Mouse (Mus musculus) midbrain, embryonic 14.5 days (tissue): ENCODE data around the gene Arhgap18. TPM values are rescaled to one million over a fixed set of nuclear protein-coding genes. Genes with fewer than 3 reads are reported as not detected.
A peak's percentile ranks its signal among the peaks of the same experiment; 100 is the strongest.

Experiments used
- ATAC-seq: fragments of 200-750 bp; cut with Nextera tagmentation; 2 replicates; pipeline ENCODE4 v1.8.0; 2017; ENCODE audit warnings: moderate number of reproducible peaks, moderate library complexity; ENCODE audit not compliant: low FRiP score, low TSS enrichment
- DNase-seq: peaks from one replicate; pipeline ENCODE4 v3.0.0-alpha.2; 2015
- H3K27ac ChIP-seq: fragments of 300-500 bp; sonication (generic); replicated peaks from 2 replicates; pipeline ENCODE4 v1.5.1; 2014; ENCODE audit warnings: mild to moderate bottlenecking, low read depth, low read length, moderate library complexity
- H3K27me3 ChIP-seq: fragments of 300-500 bp; sonication (generic); 2 replicates; pipeline ENCODE4 v1.6.1; 2014; ENCODE audit warnings: low read length, control low read depth, mixed read lengths; ENCODE audit not compliant: control insufficient read depth, insufficient read depth
- H3K36me3 ChIP-seq: fragments of 300-500 bp; sonication (generic); 2 replicates; pipeline ENCODE4 v1.6.1; 2014; ENCODE audit warnings: low read length, control low read depth; ENCODE audit not compliant: control insufficient read depth, insufficient read depth
- H3K4me1 ChIP-seq: fragments of 300-500 bp; sonication (generic); 2 replicates; pipeline ENCODE4 v1.6.1; 2014; ENCODE audit warnings: mild to moderate bottlenecking, antibody characterized with exemption, low read length, control low read depth; ENCODE audit not compliant: control insufficient read depth, insufficient read depth
- H3K4me2 ChIP-seq: fragments of 300-500 bp; sonication (generic); 2 replicates; pipeline ENCODE4 v1.6.1; 2014; ENCODE audit warnings: mild to moderate bottlenecking, low read length, moderate library complexity
- H3K4me3 ChIP-seq: fragments of 300-500 bp; sonication (generic); replicated peaks from 2 replicates; pipeline ENCODE4 v1.5.1; 2014; ENCODE audit warnings: low read depth, low read length
- H3K9ac ChIP-seq: fragments of 300-500 bp; sonication (generic); replicated peaks from 2 replicates; pipeline ENCODE4 v1.6.1; 2014; ENCODE audit warnings: mild to moderate bottlenecking, low read length, moderate library complexity
- H3K9me3 ChIP-seq: fragments of 300-500 bp; sonication (generic); 2 replicates; pipeline ENCODE4 v1.6.1; 2016; ENCODE audit warnings: low read length, control low read depth, mixed read lengths; ENCODE audit not compliant: control insufficient read depth
- WGBS: fragments of 180-500 bp; shearing (Covaris S2); extraction: QIAGEN DNeasy Blood & Tissue Kit; methylation state at CpG from one replicate; pipeline ENCODE4 v1.1.7; 2014; 5-methylcytosine and 5-hydroxymethylcytosine counted together
- polyA plus RNA-seq: library from polyadenylated mRNA; unstranded; fragments of >200 nt; fragmentation: Nextera tagmentation; extraction: Ambion mirVana; gene quantifications from 2 replicates; pipeline ENCODE4 v1.2.1, GENCODE M21; 2014

Gene Arhgap18
- polyA plus RNA-seq, 1 experiment from 2014 or later = 15.9 TPM

DNA sequence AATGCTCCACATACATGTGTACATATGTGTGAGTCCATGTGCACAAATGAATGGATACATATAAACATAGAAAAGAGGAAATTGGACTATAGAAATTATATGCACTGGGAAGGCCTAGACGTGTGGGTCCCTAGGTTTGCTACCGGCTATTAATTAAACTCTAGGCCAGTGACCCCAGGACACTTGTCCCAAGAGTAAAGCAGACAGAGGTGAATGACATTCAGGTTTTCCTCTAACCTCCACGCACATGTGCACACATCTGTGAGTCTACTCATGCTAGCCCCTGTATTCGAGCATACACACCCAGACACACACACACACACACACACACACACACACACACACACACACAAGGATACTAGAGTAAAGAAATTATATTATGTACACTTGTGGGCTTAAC is 104.4 kb downstream of the Arhgap18 start:
- H3K4me3 ChIP-seq = no peak overlapping the region
- H3K4me1 ChIP-seq = no peaks in the 10 kb centered on the region
- H3K36me3 ChIP-seq = no peaks in the 10 kb centered on the region
- ATAC-seq = no peak
- no peaks in the 10 kb centered on the region for H3K9me3 ChIP-seq
- no peak for DNase-seq
- no peak overlapping the region for H3K4me2 ChIP-seq
- WGBS = 88% methylated on average over 4 of the region's 4 CpGs
- H3K27me3 ChIP-seq = no peaks in the 10 kb centered on the region
- no peak overlapping the region; the same call in 1 of the 2 replicates for H3K27ac ChIP-seq
- no peak overlapping the region for H3K9ac ChIP-seq

DNA sequence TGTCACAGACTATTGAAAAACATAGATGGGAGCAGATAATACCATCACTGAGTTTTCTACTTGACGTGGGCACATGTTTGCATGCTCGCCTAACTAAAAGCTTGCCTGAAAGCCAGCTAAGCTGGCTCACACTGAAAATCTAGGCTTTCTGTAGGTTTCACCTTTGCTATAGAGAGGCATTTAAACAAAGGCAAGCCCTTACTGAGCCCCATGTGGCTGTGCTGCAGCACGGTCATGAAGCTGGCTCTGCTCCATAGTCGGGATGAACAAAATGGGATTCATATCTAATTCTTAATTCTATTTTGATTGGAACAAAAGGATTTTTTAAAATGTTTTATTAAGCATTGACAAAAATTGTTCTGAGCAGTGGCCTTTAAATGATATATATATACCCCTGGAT is 105.3 kb downstream of the Arhgap18 start:
- Histone ChIP-seq H3K4me3 (no peak overlapping the region), H3K27me3 (no peaks in the 10 kb centered on the region), H3K9ac (no peak overlapping the region), H3K36me3 (no peaks in the 10 kb centered on the region), H3K4me2 (no peak overlapping the region), H3K27ac (no peak overlapping the region), H3K4me1 (no peaks in the 10 kb centered on the region), H3K9me3 (no peaks in the 10 kb centered on the region)
- ATAC-seq = no peak
- no peak for DNase-seq
- 65% methylated on average over 4 of the region's 4 CpGs for WGBS

DNA sequence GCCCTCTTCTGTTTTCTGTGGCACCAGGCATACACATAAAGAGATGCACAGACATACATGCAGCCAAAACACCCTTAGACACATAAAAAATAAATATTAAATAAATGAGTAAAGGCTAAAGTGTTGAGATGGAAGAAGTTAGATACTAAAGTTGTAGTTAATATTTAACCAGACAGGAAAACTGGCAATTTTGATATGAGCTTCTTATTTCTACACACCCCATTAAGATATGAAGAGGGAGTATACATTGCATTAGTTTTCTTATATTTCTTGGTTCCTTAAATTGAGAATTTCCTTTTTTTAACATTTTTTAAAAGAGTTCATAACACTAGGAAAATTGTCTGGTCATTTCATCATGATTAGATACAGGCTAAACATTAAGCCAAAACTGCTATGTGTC is 108.0 kb downstream of the Arhgap18 start:
- DNase-seq (no peak), ATAC-seq (no peak)
- Histone ChIP-seq H3K4me3 (no peak overlapping the region), H3K9me3 (no peaks in the 10 kb centered on the region), H3K4me2 (no peak overlapping the region), H3K4me1 (no peaks in the 10 kb centered on the region), H3K9ac (no peak overlapping the region), H3K27ac (no peak overlapping the region), H3K27me3 (no peaks in the 10 kb centered on the region), H3K36me3 (no peaks in the 10 kb centered on the region)

DNA sequence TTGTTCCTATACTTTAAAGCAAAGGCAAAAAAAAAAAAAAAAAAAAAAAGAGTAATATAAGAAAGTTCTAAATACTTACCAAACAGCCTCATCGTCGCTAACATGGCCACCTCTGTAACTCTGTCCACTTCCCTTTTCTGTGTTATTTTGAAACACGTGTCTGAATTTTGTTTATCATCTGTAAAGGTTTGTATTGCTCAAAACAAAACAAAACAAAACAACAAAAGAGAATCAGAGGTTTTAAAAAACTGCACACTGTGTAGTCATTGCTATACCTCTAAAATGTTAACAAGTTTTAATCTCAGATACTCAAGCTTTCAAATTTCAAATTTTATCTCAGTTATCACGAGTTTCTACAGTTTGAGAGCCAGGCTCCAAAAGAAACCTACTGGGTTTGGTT is 109.0 kb downstream of the Arhgap18 start:
- Histone ChIP-seq H3K27ac (no peak overlapping the region), H3K4me2 (no peak overlapping the region), H3K4me1 (no peaks in the 10 kb centered on the region), H3K9ac (no peak overlapping the region), H3K27me3 (no peaks in the 10 kb centered on the region), H3K9me3 (no peaks in the 10 kb centered on the region), H3K4me3 (no peak overlapping the region), H3K36me3 (no peaks in the 10 kb centered on the region)
- ATAC-seq = no peak
- WGBS = 91% methylated on average over 4 of the region's 4 CpGs
- DNase-seq = no peak

DNA sequence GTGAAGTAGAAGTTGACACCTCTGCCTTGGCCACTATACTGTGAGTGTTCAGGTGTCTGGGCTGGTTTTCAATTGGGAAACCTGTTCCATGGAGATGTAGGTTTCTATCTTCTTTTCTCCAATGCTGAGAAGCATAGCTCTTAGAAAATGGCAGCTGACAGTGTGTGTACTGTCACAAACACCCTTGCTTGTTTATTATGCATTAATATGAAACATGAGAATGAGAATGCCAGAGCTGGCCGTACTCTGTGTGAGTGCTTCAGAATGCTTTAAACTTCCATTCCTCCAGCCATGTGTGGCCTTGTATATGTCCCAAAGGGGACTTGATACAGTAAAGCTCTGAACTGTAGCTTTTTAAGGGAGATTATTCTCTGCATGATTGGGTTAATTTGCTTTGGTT is 110.8 kb downstream of the Arhgap18 start:
- Histone ChIP-seq H3K4me1 (no peaks in the 10 kb centered on the region), H3K27me3 (no peaks in the 10 kb centered on the region), H3K9me3 (no peaks in the 10 kb centered on the region), H3K4me2 (no peak overlapping the region), H3K9ac (no peak overlapping the region), H3K36me3 (no peaks in the 10 kb centered on the region), H3K4me3 (no peak overlapping the region), H3K27ac (no peak overlapping the region)
- no peak for DNase-seq
- no peak for ATAC-seq
- 67% methylated on average over 1 of the region's 1 CpGs for WGBS

DNA sequence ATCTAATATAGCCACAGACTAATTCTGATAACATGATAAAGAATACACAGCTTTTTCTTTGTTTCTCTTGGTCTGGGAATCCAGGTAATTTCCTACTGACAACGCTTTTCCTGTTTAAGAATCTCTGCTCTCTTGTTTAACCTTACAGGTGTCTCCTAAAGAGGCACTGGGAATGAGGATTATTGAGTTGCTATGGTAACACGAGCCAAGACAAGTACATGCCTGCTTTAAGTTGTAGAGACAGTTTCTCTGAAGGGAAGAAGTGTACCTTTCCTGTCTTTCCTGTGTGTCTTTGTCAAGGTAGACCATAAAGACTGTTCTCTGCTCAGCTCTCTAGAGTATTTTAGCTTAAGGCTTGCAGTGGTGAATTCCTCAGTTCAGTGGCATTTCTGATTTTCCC is 117.6 kb downstream of the Arhgap18 start:
- no peaks in the 10 kb centered on the region for H3K9me3 ChIP-seq
- no peak overlapping the region for H3K4me2 ChIP-seq
- H3K27me3 ChIP-seq = no peaks in the 10 kb centered on the region
- DNase-seq (peak; percentile 65), ATAC-seq (no peak)
- 44% methylated on average over 2 of the region's 2 CpGs for WGBS
- no peak overlapping the region for H3K9ac ChIP-seq
- H3K27ac ChIP-seq = 0 out of 2 replicates have a peak overlapping the region, but pooled peaks have one; percentile 46
- H3K4me3 ChIP-seq = no peak overlapping the region
- H3K36me3 ChIP-seq = no peaks in the 10 kb centered on the region
- H3K4me1 ChIP-seq = no peaks in the 10 kb centered on the region

DNA sequence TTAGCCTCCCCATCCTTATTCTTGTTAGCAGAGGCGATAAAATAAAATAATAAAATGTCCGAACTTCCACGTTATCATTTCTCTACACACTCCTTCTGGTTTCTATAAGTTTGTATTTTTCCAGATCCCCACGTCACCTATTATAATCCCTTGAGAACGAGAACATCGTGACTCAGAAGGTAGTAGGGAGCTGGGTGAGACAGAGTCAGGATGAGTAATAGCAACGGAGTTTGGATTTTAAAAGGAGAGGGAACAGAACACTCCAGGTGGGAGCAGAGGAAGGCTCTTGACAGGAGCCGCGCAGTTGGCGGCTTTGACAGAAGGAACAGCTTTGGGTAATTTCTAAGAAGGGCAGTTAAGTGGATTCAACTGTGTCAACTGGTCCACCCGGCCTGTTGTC is 124.1 kb downstream of the Arhgap18 start:
- no peak overlapping the region for H3K4me2 ChIP-seq
- 85% methylated on average over 11 of the region's 11 CpGs for WGBS

DNA sequence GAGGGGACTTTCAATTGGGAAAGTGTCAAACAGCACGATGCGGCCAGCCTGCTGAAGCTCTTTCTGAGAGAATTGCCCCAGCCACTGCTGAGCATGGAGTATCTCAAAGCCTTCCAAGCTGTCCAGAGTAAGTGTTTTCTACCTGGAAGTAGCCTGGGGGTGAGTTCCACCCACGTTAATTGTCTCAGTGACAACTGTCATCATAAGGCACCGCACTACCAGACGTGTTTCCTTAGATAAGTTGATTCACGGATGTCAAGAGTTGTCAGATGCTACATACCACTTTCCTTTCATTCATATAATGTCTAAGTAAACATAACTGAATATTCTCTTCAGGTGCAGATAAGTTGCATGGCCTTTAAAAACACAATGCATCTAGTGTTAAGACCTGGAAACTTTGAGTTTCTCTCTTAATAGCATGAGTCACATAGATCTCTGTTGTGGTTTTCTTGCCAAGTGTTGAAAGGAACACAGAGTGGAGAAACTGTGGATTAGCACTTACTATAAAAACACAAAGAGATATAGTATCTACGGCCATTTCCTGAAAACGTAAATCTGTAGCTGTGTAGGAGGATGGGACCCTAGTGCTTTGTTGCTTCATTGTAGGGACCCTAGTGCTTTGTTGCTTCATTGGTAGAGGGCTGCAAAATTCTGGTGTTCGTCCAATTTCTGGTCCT is 125.8 kb downstream of the Arhgap18 start:
- DNase-seq (no peak), ATAC-seq (no peak)
- 87% methylated on average over 9 of the region's 9 CpGs for WGBS
- H3K9me3 ChIP-seq = no peaks in the 10 kb centered on the region
- H3K4me3 ChIP-seq = no peak overlapping the region
- no peak overlapping the region for H3K9ac ChIP-seq
- no peak overlapping the region for H3K27ac ChIP-seq
- no peaks in the 10 kb centered on the region for H3K27me3 ChIP-seq
- H3K36me3 ChIP-seq = no peaks in the 10 kb centered on the region
- H3K4me2 ChIP-seq = no peak overlapping the region
- H3K4me1 ChIP-seq = no peaks in the 10 kb centered on the region

More for the DNA sequence above, 124.1 kb downstream of the Arhgap18 start:
- Histone ChIP-seq H3K9ac (no peak overlapping the region), H3K4me1 (no peaks in the 10 kb centered on the region), H3K9me3 (no peaks in the 10 kb centered on the region), H3K27ac (no peak overlapping the region), H3K4me3 (no peak overlapping the region), H3K27me3 (no peaks in the 10 kb centered on the region), H3K36me3 (no peaks in the 10 kb centered on the region)
- DNase-seq (no peak), ATAC-seq (no peak)

DNA sequence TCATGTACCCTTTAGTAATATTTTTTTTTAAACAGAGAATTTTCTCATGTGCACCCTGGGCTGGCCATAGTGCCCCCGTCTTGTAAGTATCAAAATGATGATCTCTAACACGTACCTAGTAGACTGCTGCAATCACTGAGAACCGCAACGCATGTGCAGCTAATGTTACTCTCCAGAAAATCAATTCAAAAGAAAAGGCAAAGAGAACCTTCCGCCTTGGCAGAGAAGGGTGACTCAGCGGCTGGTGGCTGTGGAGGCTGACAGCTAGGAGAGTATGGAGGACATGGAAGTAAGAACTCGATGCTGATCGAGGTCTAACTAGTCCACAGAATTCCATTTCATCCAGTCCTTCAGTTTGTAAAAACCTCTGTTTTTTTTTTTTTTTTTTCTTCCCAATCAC is 131.7 kb downstream of the Arhgap18 start:
- no peak overlapping the region for H3K27ac ChIP-seq
- DNase-seq (no peak), ATAC-seq (no peak)
- no peak overlapping the region for H3K9ac ChIP-seq
- H3K27me3 ChIP-seq = no peaks in the 10 kb centered on the region
- H3K4me1 ChIP-seq = no peaks in the 10 kb centered on the region
- H3K4me3 ChIP-seq = no peak overlapping the region
- no peak overlapping the region for H3K4me2 ChIP-seq
- 77% methylated on average over 8 of the region's 8 CpGs for WGBS
- H3K9me3 ChIP-seq = no peaks in the 10 kb centered on the region
- H3K36me3 ChIP-seq = no peaks in the 10 kb centered on the region
